Mouse (Mus musculus) skeletal muscle tissue, postnatal 0 days (tissue): ENCODE data around the gene Krt76. TPM values are rescaled to one million over a fixed set of nuclear protein-coding genes. Genes with fewer than 3 reads are reported as not detected.

Experiments
- microRNA-seq, 2 experiments: library from miRNA; unstranded; fragments of <30 nt; microRNA quantifications; one replicate each; pipeline ENCODE4; 2016
- polyA plus RNA-seq: library from polyadenylated mRNA; unstranded; fragments of >200 nt; fragmentation: Nextera tagmentation; extraction: Ambion mirVana; gene quantifications from 2 replicates; pipeline ENCODE4 v1.2.1, GENCODE M21; 2015

Krt76 gene
- not detected in 2 replicates for polyA plus RNA-seq

GRCm38 (mm10) chr15:101892820-101893219 is at the start of gene Krt76:
Gene Krt76 (minus strand): TSS chr15:101892920.

GRCm38 (mm10) chr15:101940274-101940829 is 47.6 kb upstream of the Krt76 start, which contains the start of gene Krt79:
Gene Krt79 (minus strand): TSS chr15:101940324.

GRCm38 (mm10) chr15:101924635-101925034 is 31.9 kb upstream of the Krt76 start, which contains the start of gene Krt4:
Gene Krt4 (minus strand): TSS chr15:101924735.

DNA sequence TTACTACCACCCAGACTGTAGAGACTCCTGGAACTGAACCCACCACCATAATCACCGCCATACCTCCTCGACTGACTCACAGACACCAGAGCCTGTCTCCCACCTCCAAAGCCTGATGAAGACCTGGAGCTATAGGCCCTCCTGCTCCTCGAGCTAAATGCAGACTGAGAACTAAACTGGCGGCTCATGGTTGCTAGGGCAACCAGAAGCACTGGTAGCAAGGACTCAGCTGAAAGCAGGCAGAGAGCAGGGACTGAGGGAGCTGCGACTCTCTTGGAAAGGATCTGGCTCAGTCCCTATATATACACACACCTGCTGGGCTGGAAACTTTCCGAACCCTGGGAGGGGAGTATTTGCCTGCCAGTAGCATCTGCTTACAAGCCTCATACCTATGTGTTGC is 23.3 kb downstream of the Krt76 start, which contains the start of gene Krt77:
Krt77 (minus strand) TSS at position 275 of the 400 bp plus-strand sequence.

GRCm38 (mm10) chr15:101850694-101851093 is 42.0 kb downstream of the Krt76 start, which contains the start of gene Krt1:
Gene Krt1 (minus strand): TSS chr15:101850794.

Small RNAs within 50 kb of the gene (microRNA-seq; reads per million reads assigned to microRNA genes)
- 0 reads per million in 2 experiments for gene Gm44356

Other genes with a start within 250 kb of the Krt76 start
- gene Gm5478, start 245.5 kb downstream of the Krt76 start, polyA plus RNA-seq, result not detected in 2 replicates
- gene Krt6b, start 212.6 kb downstream of the Krt76 start, polyA plus RNA-seq, result not detected in 2 replicates
- gene Krt6a, start 198.6 kb downstream of the Krt76 start, polyA plus RNA-seq, result not detected in 2 replicates
- gene Krt5, start 180.0 kb downstream of the Krt76 start, polyA plus RNA-seq, result 40.5 TPM in 1 of 2 replicates, not detected in the other
- not detected in 2 replicates for gene Krt71, start 149.8 kb downstream of the Krt76 start, polyA plus RNA-seq
- not detected in 2 replicates for gene Krt72, start 106.5 kb downstream of the Krt76 start, polyA plus RNA-seq
- gene Krt73, start 90.6 kb downstream of the Krt76 start, polyA plus RNA-seq, result not detected in 2 replicates
- gene Krt2, start 74.8 kb downstream of the Krt76 start, polyA plus RNA-seq, result not detected in 2 replicates
- 0.32 and 192 TPM in 2 replicates for gene Krt1, start 42.1 kb downstream of the Krt76 start, polyA plus RNA-seq
- gene Krt77, start 23.2 kb downstream of the Krt76 start, polyA plus RNA-seq, result 0.88 TPM in 1 of 2 replicates, not detected in the other
- 0.51 and 0.82 TPM in 2 replicates for gene Krt4, start 31.8 kb upstream of the Krt76 start, polyA plus RNA-seq
- gene Krt79, start 47.4 kb upstream of the Krt76 start, polyA plus RNA-seq, result 2.4 TPM in 1 of 2 replicates, not detected in the other
- 2.5 TPM in 1 of 2 replicates, not detected in the other for gene Krt78, start 61.4 kb upstream of the Krt76 start, polyA plus RNA-seq
- gene Krt8, start 111.6 kb upstream of the Krt76 start, polyA plus RNA-seq, result 9.9 and 10.8 TPM in 2 replicates
- gene Krt18, start 135.3 kb upstream of the Krt76 start, polyA plus RNA-seq, result 5.0 and 6.7 TPM in 2 replicates
- 49.4 and 56.1 TPM in 2 replicates for gene Eif4b, start 180.9 kb upstream of the Krt76 start, polyA plus RNA-seq
- gene Tns2, start 207.5 kb upstream of the Krt76 start, polyA plus RNA-seq, result 19.1 and 21.2 TPM in 2 replicates
- gene Spryd3, start 243.3 kb upstream of the Krt76 start, polyA plus RNA-seq, result 11.7 and 13.3 TPM in 2 replicates